Mouse (Mus musculus) neural tube, embryonic 12.5 days (tissue): ENCODE measurements at regions not wholly inside any gene's neighbourhood (a gene's known extent, or its start where the extent isn't known, plus 50 kb on each side); places are given as distances from the start of the nearest gene placed in this dataset.

Experiments used
- ATAC-seq: fragments of 200-750 bp; cut with Nextera tagmentation; 2 replicates; pipeline ENCODE4 v1.8.0; 2017; ENCODE audit warnings: low read depth, mild to moderate bottlenecking, moderate TSS enrichment, moderate library complexity; ENCODE audit not compliant: low FRiP score
- H3K27ac ChIP-seq: fragments of 300-500 bp; sonication (generic); 2 replicates; pipeline ENCODE4 v1.5.1; 2016
- H3K27me3 ChIP-seq: fragments of 300-500 bp; sonication (generic); replicated peaks from 2 replicates; pipeline ENCODE4 v1.6.1; 2016; ENCODE audit warnings: mild to moderate bottlenecking
- H3K36me3 ChIP-seq: fragments of 300-500 bp; sonication (generic); 2 replicates; pipeline ENCODE4 v1.6.1; 2016; ENCODE audit warnings: mild to moderate bottlenecking
- H3K4me1 ChIP-seq: fragments of 300-500 bp; sonication (generic); 2 replicates; pipeline ENCODE4 v1.6.1; 2016
- H3K4me2 ChIP-seq: fragments of 300-500 bp; sonication (generic); replicated peaks from 2 replicates; pipeline ENCODE4 v1.6.1; 2016; ENCODE audit warnings: mild to moderate bottlenecking
- H3K4me3 ChIP-seq: fragments of 300-500 bp; sonication (generic); 2 replicates; pipeline ENCODE4 v1.5.1; 2016
- H3K9ac ChIP-seq: fragments of 300-500 bp; sonication (generic); 2 replicates; pipeline ENCODE4 v1.6.1; 2016; ENCODE audit warnings: mild to moderate bottlenecking
- H3K9me3 ChIP-seq: fragments of 300-500 bp; sonication (generic); 2 replicates; pipeline ENCODE4 v1.6.1; 2016; ENCODE audit warnings: mild to moderate bottlenecking
- WGBS: fragments of 180-500 bp; shearing (Covaris S2); methylation state at CpG from one replicate; pipeline ENCODE4 v1.1.7; 2016; 5-methylcytosine and 5-hydroxymethylcytosine counted together

DNA sequence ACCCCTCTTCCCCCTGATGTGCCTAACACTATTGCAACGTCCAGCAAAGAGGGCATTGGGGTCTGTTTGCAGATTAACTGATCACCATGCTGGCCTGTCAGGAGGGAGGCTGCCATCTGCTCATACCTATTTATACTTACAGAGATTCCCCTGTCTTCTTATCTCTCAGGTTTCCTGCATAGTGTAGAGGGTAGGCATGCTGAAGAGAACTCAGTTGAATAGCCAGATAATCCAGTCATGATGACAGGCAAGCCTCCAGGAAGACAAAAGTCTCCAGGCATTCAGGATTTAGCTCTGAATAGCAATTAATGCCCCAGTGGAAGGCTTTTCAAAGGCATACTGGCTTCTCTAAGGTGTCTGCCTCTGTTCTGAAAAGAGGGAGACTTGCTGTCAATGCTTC, 505.1 kb downstream of the Tmem132b start:
- Histone ChIP-seq H3K27ac (no peak overlapping the region), H3K4me1 (no peaks in the 10 kb centered on the region), H3K4me2 (no peak overlapping the region), H3K4me3 (no peak overlapping the region), H3K36me3 (no peaks in the 10 kb centered on the region), H3K27me3 (no peaks in the 10 kb centered on the region), H3K9me3 (no peaks in the 10 kb centered on the region), H3K9ac (no peak overlapping the region)
- no peak for ATAC-seq
- WGBS = 3% methylated on average over 1 of the region's 1 CpGs

DNA sequence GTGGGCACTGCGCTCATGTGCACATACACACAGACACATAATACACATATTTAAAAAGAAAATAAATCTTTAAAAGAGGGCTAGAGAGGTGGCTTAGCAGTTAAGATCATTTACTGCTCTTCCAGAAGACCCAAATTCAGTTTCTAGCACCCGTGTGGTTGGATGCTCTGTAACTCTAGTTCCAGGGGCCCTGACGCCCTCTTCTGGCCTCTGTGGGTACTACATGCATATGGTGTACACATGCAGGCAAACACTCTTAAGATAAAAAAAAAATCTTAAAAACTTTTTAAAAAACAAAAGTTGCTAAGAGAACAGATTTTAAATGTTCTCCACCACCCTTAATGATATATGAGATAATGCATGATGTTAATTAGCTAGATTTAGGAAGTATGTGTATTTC, 514.2 kb downstream of the Tmem132b start:
- WGBS = 83% methylated on average over 3 of the region's 3 CpGs
- H3K9me3 ChIP-seq = no peaks in the 10 kb centered on the region
- H3K9ac ChIP-seq = no peak overlapping the region
- no peaks in the 10 kb centered on the region for H3K27me3 ChIP-seq
- no peak overlapping the region for H3K4me3 ChIP-seq
- H3K27ac ChIP-seq = no peak overlapping the region
- no peaks in the 10 kb centered on the region for H3K4me1 ChIP-seq
- H3K36me3 ChIP-seq = no peaks in the 10 kb centered on the region
- ATAC-seq = no peak
- H3K4me2 ChIP-seq = no peak overlapping the region

DNA sequence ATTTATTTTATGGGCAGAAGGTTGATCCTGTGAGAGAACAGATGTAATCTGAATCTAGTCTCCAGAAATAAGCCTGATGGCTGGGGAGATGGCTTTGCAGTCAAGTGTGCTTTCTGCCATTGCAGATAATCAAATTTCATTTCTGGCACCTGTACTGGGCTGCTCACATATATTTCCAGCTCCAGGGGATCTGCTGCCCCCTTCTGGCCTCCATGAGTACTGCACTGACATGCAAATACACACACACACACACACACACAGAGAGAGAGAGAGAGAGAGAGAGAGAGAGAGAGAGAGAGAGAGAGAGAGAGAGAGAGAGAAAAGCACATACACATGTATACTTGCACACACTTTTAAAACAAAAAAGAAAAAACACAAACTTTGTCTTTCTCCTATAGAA, 532.1 kb downstream of the Tmem132b start:
- Histone ChIP-seq H3K36me3 (no peaks in the 10 kb centered on the region), H3K9ac (no peak overlapping the region), H3K4me2 (no peak overlapping the region), H3K9me3 (no peaks in the 10 kb centered on the region), H3K27ac (no peak overlapping the region), H3K4me1 (no peaks in the 10 kb centered on the region), H3K4me3 (no peak overlapping the region), H3K27me3 (no peaks in the 10 kb centered on the region)
- no peak for ATAC-seq

DNA sequence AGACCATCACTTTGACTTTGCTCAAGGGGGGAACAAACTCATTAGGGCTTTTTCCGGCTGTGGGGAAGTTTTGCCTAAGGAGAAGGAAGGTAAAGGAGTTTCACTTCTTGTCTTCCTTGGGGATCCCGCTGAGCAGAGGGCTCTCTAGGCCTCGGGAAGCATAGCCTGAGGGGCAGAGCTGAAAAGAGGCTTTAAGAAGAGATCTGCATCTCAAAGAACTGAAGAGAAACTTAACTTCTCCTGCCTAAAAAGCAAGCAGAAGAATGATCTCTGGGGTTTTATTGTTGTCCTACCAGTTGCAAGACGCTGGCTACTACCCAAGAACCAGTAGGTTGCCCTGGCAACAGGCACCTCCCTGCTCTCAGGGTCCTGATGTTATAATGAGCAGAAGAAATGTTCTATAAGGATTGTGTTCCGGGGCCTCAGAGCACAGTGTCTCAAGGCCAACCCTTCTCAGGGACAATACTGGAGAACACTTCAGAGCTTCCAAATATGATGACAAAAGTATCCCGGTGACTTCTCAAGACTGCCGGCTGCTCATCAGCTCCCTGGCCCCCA, 547.8 kb downstream of the Tmem132b start:
- Histone ChIP-seq H3K4me2 (no peak overlapping the region), H3K9me3 (0 out of 2 replicates have a peak, but pooled peaks cover 5% of the 10 kb centered on the region), H3K4me3 (no peak overlapping the region), H3K27me3 (no peaks in the 10 kb centered on the region), H3K27ac (no peak overlapping the region), H3K4me1 (no peaks in the 10 kb centered on the region), H3K9ac (no peak overlapping the region), H3K36me3 (no peaks in the 10 kb centered on the region)
- no peak for ATAC-seq
- WGBS = 30% methylated on average over 7 of the region's 7 CpGs

DNA sequence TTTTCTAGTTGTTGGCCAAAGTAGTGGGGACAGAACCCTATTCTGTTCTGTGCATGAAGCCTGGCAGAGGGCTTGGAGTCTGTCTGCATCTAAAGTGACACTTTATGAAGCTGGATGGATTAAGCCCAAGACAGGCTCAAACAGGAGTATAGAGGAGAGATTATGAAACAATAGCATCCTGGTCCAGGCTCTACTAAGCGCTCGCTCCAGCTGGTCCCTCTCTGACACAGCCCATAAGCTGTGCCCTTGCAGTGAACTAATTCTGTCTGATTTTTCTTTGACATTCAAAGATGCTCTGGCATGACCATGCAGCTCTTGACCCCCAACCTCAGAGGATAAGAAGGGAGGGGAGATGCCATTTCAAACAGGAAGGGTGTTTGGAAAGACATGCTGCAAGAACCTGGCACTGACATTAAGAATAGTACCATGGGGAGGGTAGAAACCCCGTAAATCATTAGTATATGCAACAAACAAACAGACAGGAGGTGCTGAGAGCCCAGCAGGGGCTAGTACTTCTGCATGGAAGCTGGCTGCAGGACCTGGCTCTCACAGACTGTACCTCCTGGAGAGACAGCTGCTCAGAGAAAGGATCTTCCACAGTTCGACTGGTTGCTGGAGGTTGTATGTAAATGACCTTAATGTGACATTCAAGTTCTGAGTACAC, 556.8 kb downstream of the Tmem132b start:
- H3K9me3 ChIP-seq = no peaks in the 10 kb centered on the region
- 70% methylated on average over 4 of the region's 4 CpGs for WGBS
- no peaks in the 10 kb centered on the region for H3K36me3 ChIP-seq
- ATAC-seq = no peak
- no peak overlapping the region for H3K4me2 ChIP-seq
- H3K27ac ChIP-seq = no peak overlapping the region
- no peaks in the 10 kb centered on the region for H3K27me3 ChIP-seq
- no peaks in the 10 kb centered on the region for H3K4me1 ChIP-seq
- H3K4me3 ChIP-seq = no peak overlapping the region
- no peak overlapping the region for H3K9ac ChIP-seq

DNA sequence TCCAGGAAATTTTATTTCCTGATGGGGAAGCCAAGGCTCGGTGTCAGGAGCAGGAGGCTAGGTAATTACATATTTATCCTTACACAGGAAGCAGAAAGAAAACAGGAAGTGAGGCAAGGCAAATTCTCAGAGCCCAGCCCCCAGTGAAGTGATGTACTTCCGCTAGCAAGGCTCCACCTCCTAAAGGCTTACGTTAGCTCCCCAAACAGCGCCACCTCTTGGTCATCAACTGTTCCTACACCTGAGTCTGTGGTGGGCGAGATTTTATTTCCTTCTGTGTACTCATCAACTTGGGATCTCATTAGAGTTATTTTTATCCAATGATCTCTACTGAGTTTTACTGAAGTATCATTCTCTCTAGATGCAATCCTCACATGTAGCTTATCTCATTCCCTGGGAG, 561.6 kb downstream of the Tmem132b start:
- Histone ChIP-seq H3K4me2 (no peak overlapping the region), H3K27me3 (no peaks in the 10 kb centered on the region), H3K9ac (no peak overlapping the region), H3K36me3 (no peaks in the 10 kb centered on the region), H3K4me3 (no peak overlapping the region), H3K9me3 (no peaks in the 10 kb centered on the region), H3K27ac (no peak overlapping the region), H3K4me1 (no peaks in the 10 kb centered on the region)
- 90% methylated on average over 5 of the region's 5 CpGs for WGBS
- ATAC-seq = no peak

DNA sequence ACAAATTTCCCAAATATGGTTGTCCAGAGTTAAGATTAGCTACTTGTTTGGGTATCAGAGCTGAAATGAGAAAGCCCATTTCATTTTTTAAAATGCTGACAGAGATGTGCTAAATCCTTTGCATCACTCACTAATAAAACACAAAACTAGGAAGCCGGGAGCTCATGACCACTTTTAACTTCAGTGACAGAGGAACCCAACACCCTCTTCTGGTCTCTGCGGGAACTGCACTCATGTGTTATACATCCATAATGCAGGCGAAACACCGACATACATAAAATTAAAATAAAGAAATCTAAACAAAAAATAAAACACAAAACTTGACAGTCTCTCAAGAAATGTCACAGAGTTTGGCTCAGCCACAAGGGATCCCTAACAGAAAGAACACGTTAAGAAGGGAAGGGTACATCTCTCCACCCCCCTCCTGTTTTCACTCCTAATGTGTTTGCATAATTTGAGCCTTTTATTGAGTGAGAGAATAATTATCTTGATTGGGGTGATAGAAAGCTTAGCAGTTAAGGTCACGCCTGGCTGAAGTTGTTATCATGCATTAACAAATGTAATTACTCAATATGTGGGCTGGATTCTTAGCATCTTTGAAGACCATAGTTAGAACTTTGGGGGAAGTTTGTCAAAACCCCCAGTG, 565.2 kb downstream of the Tmem132b start:
- no peak overlapping the region for H3K27ac ChIP-seq
- H3K4me2 ChIP-seq = no peak overlapping the region
- H3K9me3 ChIP-seq = no peaks in the 10 kb centered on the region
- H3K9ac ChIP-seq = no peak overlapping the region
- no peak overlapping the region for H3K4me3 ChIP-seq
- no peak for ATAC-seq
- H3K4me1 ChIP-seq = no peaks in the 10 kb centered on the region
- 79% methylated on average over 6 of the region's 6 CpGs for WGBS
- H3K36me3 ChIP-seq = no peaks in the 10 kb centered on the region
- H3K27me3 ChIP-seq = no peaks in the 10 kb centered on the region

DNA sequence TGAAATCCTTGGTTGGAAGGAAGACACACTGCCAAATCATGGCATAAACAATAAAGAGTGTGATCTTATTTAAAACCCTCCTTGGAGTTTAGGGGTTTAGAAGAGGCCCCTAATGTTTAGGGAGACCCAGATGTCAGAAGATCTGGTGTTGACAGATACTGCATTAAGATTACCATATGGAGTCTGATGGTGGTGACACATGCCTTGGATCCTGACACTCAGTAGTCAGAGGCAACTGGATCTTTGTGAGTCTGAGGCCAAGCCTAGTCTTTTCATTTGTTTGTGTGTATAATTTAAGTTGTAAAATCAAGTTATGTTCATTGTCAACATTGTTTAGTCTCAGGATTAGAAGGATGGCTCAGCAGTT, 565.7 kb downstream of the Tmem132b start:
- H3K4me1 ChIP-seq = no peaks in the 10 kb centered on the region
- H3K4me2 ChIP-seq = no peak overlapping the region
- H3K9ac ChIP-seq = no peak overlapping the region
- H3K9me3 ChIP-seq = no peaks in the 10 kb centered on the region
- no peak overlapping the region for H3K4me3 ChIP-seq
- ATAC-seq = no peak
- no peaks in the 10 kb centered on the region for H3K36me3 ChIP-seq
- no peaks in the 10 kb centered on the region for H3K27me3 ChIP-seq
- no peak overlapping the region for H3K27ac ChIP-seq

DNA sequence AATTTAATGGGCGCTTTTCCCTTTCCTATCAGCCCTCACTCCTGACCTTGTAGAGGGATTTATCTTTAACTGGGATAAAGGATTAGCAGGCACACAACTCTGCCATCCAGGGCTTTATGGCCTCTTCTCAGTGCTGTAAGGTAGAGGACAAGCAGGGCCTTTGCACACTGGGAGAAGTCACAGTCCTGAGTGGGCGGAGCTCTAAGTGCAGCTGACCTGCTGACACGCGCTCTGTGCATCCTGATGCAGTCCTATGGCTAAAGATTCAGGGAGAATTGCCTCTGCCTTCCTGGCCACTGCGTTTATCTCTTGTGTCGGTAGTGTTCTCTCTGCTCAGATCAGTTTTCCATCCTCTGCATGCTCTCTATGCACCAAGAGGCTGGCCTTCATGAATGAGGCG, 566.9 kb downstream of the Tmem132b start:
- ATAC-seq = no peak
- Histone ChIP-seq H3K4me2 (no peak overlapping the region), H3K9me3 (no peaks in the 10 kb centered on the region), H3K36me3 (no peaks in the 10 kb centered on the region), H3K4me1 (no peaks in the 10 kb centered on the region), H3K4me3 (no peak overlapping the region), H3K27me3 (no peaks in the 10 kb centered on the region), H3K27ac (no peak overlapping the region), H3K9ac (no peak overlapping the region)
- 80% methylated on average over 7 of the region's 7 CpGs for WGBS

DNA sequence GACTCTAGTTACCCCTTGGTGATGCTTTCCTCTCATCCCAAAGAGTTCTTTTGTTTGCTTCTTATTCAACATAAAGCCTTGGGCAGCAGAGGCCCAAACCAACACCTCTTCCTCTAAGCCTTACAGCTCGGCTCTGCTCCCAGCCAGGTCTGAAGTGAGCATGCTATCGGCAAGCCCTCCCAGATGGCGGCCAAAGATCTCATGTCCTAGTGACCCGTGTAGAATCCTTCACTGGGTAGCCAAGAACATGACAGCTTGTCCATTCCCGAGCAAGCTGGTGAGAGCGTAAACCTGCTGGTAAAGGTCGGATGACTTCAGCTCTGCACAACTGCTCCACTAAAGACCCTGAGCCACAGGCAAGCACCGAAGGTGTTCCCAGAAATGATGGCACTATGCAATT, 568.4 kb downstream of the Tmem132b start:
- no peaks in the 10 kb centered on the region for H3K4me1 ChIP-seq
- no peak overlapping the region for H3K4me2 ChIP-seq

DNA sequence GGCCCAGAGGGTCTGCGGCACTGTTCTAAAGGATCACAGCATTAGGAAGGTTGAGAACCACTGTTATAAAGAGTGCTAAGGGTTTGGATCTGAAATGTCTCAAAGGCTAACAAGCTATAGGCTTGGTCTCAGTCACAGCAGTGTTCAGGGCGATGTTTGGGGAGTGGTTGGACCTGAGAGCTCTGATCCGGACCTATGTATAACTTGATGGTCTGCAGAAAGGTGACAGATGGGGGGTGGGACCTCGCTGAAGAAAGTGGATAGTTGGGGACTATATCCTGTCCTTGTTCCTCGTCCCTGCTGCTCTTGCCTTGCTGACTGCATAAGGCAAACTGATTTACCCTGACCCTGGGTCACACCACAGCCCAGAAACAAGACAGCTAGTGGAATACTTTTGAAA, 572.9 kb downstream of the Tmem132b start:
- Histone ChIP-seq H3K4me2 (no peak overlapping the region), H3K27ac (no peak overlapping the region), H3K9me3 (no peaks in the 10 kb centered on the region), H3K4me3 (no peak overlapping the region), H3K9ac (no peak overlapping the region), H3K27me3 (no peaks in the 10 kb centered on the region), H3K4me1 (no peaks in the 10 kb centered on the region), H3K36me3 (no peaks in the 10 kb centered on the region)
- WGBS = 82% methylated on average over 5 of the region's 5 CpGs
- ATAC-seq = no peak

More for the DNA sequence above, 568.4 kb downstream of the Tmem132b start:
- no peak for ATAC-seq
- Histone ChIP-seq H3K9ac (no peak overlapping the region), H3K27ac (no peak overlapping the region), H3K9me3 (no peaks in the 10 kb centered on the region), H3K4me3 (no peak overlapping the region), H3K27me3 (no peaks in the 10 kb centered on the region), H3K36me3 (no peaks in the 10 kb centered on the region)
- 86% methylated on average over 8 of the region's 8 CpGs for WGBS

DNA sequence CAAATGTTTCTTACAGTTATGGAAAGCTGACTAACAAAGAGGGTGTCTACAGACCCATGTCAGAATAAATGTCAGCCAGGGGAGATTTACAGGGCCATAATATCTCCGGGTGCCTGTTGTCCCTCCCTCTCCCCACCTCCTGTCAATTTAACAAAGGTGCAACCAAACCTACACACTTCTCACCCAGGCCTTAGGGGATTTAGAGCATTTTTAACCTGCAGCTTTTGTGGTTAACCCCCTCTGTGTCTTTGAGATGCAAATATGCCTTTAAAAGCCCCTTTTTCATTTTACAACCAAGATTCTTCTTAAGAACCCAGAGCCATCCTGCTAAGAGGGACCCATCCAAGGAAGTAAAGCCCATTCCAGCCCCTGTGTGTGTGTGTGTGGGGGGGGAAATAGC, 573.3 kb downstream of the Tmem132b start:
- H3K4me2 ChIP-seq = no peak overlapping the region
- H3K27me3 ChIP-seq = no peaks in the 10 kb centered on the region
- H3K4me1 ChIP-seq = no peaks in the 10 kb centered on the region
- ATAC-seq = no peak
- WGBS = 46% methylated on average over 1 of the region's 1 CpGs
- no peak overlapping the region for H3K4me3 ChIP-seq
- H3K9ac ChIP-seq = no peak overlapping the region
- H3K9me3 ChIP-seq = no peaks in the 10 kb centered on the region
- H3K36me3 ChIP-seq = no peaks in the 10 kb centered on the region
- no peak overlapping the region for H3K27ac ChIP-seq

DNA sequence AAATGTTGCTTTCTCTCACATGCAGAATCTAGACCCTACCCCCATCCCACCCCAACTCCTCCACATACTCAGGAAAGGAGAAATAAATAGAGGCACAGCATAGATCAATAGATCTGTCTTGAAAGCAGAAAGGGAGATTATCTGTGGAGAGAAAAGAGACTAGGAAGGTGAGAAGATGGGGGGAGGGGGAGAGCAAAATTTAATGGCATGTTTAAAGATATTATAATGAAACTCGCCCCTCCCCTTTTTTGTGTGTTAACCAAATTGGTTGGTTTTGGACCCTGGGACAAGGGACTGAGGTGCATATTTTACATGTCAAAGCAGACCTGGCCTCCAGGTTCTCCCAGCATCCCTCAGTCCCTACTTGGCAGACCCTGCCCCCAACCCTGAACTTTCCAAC, 573.9 kb downstream of the Tmem132b start:
- no peaks in the 10 kb centered on the region for H3K9me3 ChIP-seq
- H3K9ac ChIP-seq = no peak overlapping the region
- no peaks in the 10 kb centered on the region for H3K27me3 ChIP-seq
- no peaks in the 10 kb centered on the region for H3K4me1 ChIP-seq
- H3K4me3 ChIP-seq = no peak overlapping the region
- no peaks in the 10 kb centered on the region for H3K36me3 ChIP-seq
- ATAC-seq = no peak
- 96% methylated on average over 1 of the region's 1 CpGs for WGBS
- H3K27ac ChIP-seq = no peak overlapping the region
- H3K4me2 ChIP-seq = no peak overlapping the region
